Mouse (Mus musculus) liver, embryonic 14.5 days (tissue): Measurements from ENCODE around the gene Ston2.
A peak's percentile ranks its signal among the peaks of the same experiment; 100 is the strongest.

Experiments used
- CTCF ChIP-seq: IDR thresholded peaks from 2 replicates; pipeline ENCODE4 v1.5.1; 2016; ENCODE audit warnings: antibody characterized with exemption, low read depth, control low read depth
- EP300 ChIP-seq: IDR thresholded peaks from 2 replicates; pipeline ENCODE4 v1.6.1; 2016; ENCODE audit warnings: antibody characterized with exemption, low read depth

DNA sequence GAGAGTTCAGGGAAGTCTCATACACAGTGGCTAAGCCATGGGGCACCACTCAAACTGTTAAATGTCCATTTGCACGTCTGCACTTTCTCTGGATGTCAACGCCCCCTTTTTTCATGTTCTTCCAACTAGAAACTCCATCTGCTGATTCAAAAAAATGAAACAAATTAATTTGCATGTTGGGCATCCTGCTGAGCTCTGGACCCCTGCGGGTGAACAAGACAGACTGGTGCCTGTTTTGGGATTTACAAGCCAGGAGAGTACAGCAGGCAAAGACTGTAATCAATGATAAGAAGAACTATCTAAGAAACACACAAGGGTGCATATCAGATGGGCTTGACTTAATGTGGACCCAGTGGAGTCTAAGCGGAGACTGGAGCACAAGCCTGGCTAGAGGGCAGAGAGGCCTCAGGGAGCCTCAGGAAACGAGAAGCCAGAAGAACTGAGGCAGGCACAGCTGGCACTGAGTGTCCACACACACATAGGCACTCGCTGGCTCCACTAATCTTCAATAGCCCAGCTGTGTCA lies 12.7 kb upstream of the Ston2 start:
- TF ChIP-seq EP300, result 0 out of 2 replicates have a peak, but pooled peaks have one; percentile 17
- TF ChIP-seq CTCF, result no peak
